In the genomic region with DNA sequence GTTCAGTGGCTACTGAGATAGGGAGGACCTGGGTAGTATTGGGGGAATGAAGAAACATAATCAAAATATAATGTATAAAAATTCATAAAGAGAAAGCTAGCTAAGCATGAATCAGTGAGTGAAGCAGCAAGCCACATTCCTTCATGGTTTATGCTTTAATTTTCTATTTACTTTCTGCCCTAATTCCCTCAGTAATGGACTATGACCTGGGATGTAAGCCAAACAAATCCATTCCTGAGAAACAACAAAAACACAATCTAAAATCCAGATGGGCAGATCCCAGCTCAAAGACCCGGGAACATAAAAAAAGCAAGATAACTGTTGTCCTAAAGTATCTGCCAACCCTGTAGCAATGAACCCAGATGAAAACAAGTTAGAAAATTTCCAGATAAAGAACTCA, we compare ENCODE assay signal across 18 mouse cellular contexts. TPM values are rescaled to one million over a fixed set of nuclear protein-coding genes. Genes with fewer than 3 reads are reported as not detected.
"Had no signal": no experiment of that assay in that cellular context is flagged by ENCODE, and none has a peak within 500 bp of the region (broad histone marks: within the 10 kb centered on the region; RNA-seq: fewer than 3 reads in every experiment).

No protein-coding gene starts in this region.

- DNase-seq: liver, postnatal 0 days; lung, adult 2 months; lung, postnatal 14 days; lung, postnatal 36 days; right cerebral cortex, postnatal 14 days; spleen, adult 18-20 months; thymus, adult 18-20 months; thymus, postnatal 14 days; thymus, postnatal 36 days had no signal

- H3K4me1 ChIP-seq: lung, embryonic 15.5 days; megakaryocyte, embryonic 14.5 days; neural tube, embryonic 12.5 days had no signal

- H3K9ac ChIP-seq: liver, postnatal 0 days; lung, embryonic 15.5 days; midbrain, embryonic 13.5 days; midbrain, embryonic 15.5 days; neural tube, embryonic 12.5 days had no signal

- H3K36me3 ChIP-seq: lung, embryonic 15.5 days; midbrain, embryonic 13.5 days; midbrain, embryonic 15.5 days; neural tube, embryonic 12.5 days had no signal

- H3K27ac ChIP-seq: lung, embryonic 15.5 days; macrophage; midbrain, embryonic 13.5 days; midbrain, embryonic 15.5 days; neural tube, embryonic 12.5 days had no signal

- H3K27me3 ChIP-seq: lung, embryonic 15.5 days; megakaryocyte, embryonic 14.5 days; midbrain, embryonic 13.5 days; midbrain, embryonic 15.5 days; neural tube, embryonic 12.5 days had no signal

- H3K4me3 ChIP-seq: lung, embryonic 15.5 days; megakaryocyte, embryonic 14.5 days; midbrain, embryonic 13.5 days; midbrain, embryonic 15.5 days; neural tube, embryonic 12.5 days had no signal

RNA-seq across cellular contexts. Expression of a gene that starts 39.0 kb away (rescaled TPM):
- total RNA-seq: megakaryocyte progenitor cell, adult 5-6 weeks; monocyte, adult 5-6 weeks; neutrophil, adult 5-6 weeks had no signal
- polyA plus RNA-seq: liver, postnatal 0 days; macrophage had no signal
